24 mouse cellular contexts compared by ENCODE assay signal in genomic region chr9:63875193-63875592, GRCm38 (mm10).
DNase-seq lines count a peak whose midpoint lies in the region; ATAC-seq and TF ChIP-seq lines count a peak whose summit lies in the region.
"Had no signal": no experiment of that assay in that cellular context is flagged by ENCODE, and none has a peak within 500 bp of the region (broad histone marks: within the 10 kb centered on the region; RNA-seq: fewer than 3 reads in every experiment).

No protein-coding gene starts in this region.

- no peak overlapping the region for H3K4me2 ChIP-seq in neural tube, embryonic 13.5 days
- H3K4me2 ChIP-seq: embryonic facial prominence, embryonic 15.5 days; hindbrain, embryonic 12.5 days; liver, embryonic 13.5 days; stomach, embryonic 15.5 days had no signal

- H3K4me1 ChIP-seq in neural tube, embryonic 13.5 days (replicated peaks): peaks cover 43% of the 10 kb centered on the region

- TF ChIP-seq CTCF in layer of hippocampus, adult 2 months (conservative IDR thresholded peaks at IDR 0.05): peak; percentile 48

- no peak for DNase-seq in layer of hippocampus, adult 2 months (ENCODE audit: low spot score in 2 of 2)
- DNase-seq in layer of hippocampus, adult 11-12 months (ENCODE audit: low spot score): no peak
- DNase-seq in neural tube, embryonic 10.5 days (ENCODE audit: extremely low spot score, low spot score): no peak
- DNase-seq in R1 (ENCODE audit: low read depth, low spot score): peak; percentile 85
- DNase-seq in embryo, embryonic 10.5 days (ENCODE audit: low spot score): no peak
- no peak for DNase-seq in cerebellum, postnatal 25 days
- DNase-seq: adrenal gland, postnatal 36 days; B cell, adult 2 months; cerebellum, adult 8-10 months; gastrocnemius, postnatal 25 days; heart, adult 18-20 months; kidney, adult 18-20 months; kidney, postnatal 10 days; liver, embryonic 13.5 days had no signal

- no peak overlapping the region for H3K9ac ChIP-seq in neural tube, embryonic 13.5 days
- H3K9ac ChIP-seq: embryonic facial prominence, embryonic 15.5 days; hindbrain, embryonic 12.5 days; liver, embryonic 13.5 days; stomach, embryonic 15.5 days had no signal

- no peak for ATAC-seq in neural tube, embryonic 13.5 days (ENCODE audit: low read depth)
- ATAC-seq: forebrain, embryonic 14.5 days; inflammation-experienced regulatory T-cells, adult 6 months; midbrain, embryonic 16.5 days had no signal

- H3K27me3 ChIP-seq in neural tube, embryonic 13.5 days: peaks cover 29% of the 10 kb centered on the region
- H3K27me3 ChIP-seq: CH12.LX; embryonic facial prominence, embryonic 15.5 days; stomach, embryonic 15.5 days had no signal

- peaks cover 5% of the 10 kb centered on the region; the same call in 1 of the 2 replicates for H3K9me3 ChIP-seq in neural tube, embryonic 13.5 days
- H3K9me3 ChIP-seq: embryonic facial prominence, embryonic 15.5 days; limb, embryonic 10.5 days; liver, embryonic 13.5 days; stomach, embryonic 15.5 days had no signal

- WGBS in neural tube, embryonic 13.5 days: 87% methylated on average over 5 of the region's 5 CpGs

- H3K4me3 ChIP-seq in layer of hippocampus, adult 2 months: no peak overlapping the region
- H3K4me3 ChIP-seq in neural tube, embryonic 13.5 days: no peak overlapping the region
- H3K4me3 ChIP-seq: embryonic facial prominence, embryonic 15.5 days; hindbrain, embryonic 12.5 days; limb, embryonic 10.5 days; liver, embryonic 13.5 days; stomach, embryonic 15.5 days had no signal

- no peak overlapping the region for H3K27ac ChIP-seq in layer of hippocampus, adult 2 months
- H3K27ac ChIP-seq in neural tube, embryonic 13.5 days (replicated peaks): peak overlapping the region; percentile 72; the same call in 1 of the 2 replicates
- H3K27ac ChIP-seq: embryonic facial prominence, embryonic 15.5 days; limb, embryonic 10.5 days; liver, embryonic 13.5 days; macrophage; stomach, embryonic 15.5 days had no signal

- no peaks in the 10 kb centered on the region for H3K36me3 ChIP-seq in neural tube, embryonic 13.5 days
- H3K36me3 ChIP-seq: embryonic facial prominence, embryonic 15.5 days; hindbrain, embryonic 12.5 days; limb, embryonic 10.5 days; liver, embryonic 13.5 days; stomach, embryonic 15.5 days had no signal
